Mouse (Mus musculus) spleen, embryonic (tissue): Measurements from ENCODE around the gene Mettl7a1.
"Not testable (repeated sequence)": the region's sequence is repeated elsewhere in the genome, so short reads cannot be mapped to it uniquely, and the experiment has no call there.

Source experiments
- CTCF ChIA-PET: fragments of 350-600 bp; sonication (Branson Sonifier 250); formaldehyde crosslinking; loops from one replicate; lab custom pipeline; 2022; lab: Charles Lee

The Mettl7a1 gene

DNA sequence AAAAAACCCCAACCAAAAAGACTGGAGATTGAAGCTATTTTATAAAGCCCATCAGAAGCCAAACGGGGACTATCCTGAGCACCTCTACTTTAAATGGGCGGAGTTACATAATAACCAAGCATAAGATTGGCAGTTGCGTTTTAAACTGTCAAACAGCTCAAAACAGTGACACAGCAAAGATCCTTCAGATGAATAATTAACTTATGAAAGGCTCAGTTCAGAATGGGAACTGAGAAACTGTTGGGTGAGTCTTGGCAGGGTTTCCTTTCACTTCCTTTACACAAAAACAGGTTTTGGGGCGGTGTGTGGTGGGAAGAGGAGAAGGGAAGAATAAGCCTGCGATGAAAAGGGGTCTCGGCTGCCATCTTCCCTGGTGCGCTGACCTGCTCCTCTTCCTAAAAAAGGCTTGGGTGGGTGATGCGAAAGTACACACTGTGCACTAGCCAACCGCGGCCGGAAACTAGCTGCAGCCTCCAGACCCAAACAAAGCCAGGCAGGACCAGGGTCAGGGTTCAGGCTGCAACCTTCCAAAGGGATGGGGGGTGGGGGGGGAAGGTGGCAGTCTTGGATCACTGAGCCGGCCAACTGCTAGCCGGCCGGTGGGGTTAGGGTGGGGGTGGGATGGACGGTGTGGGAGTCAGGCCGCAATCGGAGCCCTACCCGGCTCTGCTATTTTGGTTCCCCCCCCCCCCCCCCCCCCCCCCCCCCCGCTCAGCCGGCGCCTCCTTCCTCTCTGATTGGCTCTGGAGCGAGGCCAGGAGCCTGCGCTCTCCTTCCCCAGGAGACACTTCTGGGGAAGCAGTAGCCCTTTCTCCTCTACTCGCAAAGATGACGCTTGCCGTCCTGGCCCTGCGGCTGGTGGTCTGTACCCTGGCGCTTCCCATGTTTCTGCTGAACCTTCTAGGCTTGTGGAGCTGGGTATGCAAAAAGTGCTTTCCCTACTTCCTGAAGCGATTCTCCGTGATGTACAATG, at the start of gene Mettl7a1:
Gene Mettl7a1, plus strand, starts transcription at position 122 of the 973 bp plus-strand sequence.
- CTCF ChIA-PET = no interaction called here

DNA sequence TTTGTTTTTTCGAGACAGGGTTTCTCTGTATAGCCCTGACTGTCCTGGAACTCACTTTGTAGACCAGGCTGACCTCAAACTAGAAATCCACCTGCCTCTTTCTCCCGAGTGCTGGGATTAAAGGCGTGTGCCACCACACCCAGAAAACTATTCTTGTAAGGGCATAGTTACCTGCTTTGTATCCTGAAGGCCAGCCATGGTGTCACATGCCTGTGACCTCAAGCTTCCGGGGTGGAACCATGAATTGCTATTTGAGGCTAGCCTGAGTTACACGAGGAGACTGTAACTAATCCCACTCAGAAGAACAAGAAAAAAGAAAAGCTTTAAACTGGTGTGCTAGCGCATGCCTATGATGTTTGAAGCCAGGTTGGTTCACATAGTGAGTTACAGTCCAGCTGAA, 47.6 kb upstream of the Mettl7a1 start:
- CTCF ChIA-PET = no interaction called here

DNA sequence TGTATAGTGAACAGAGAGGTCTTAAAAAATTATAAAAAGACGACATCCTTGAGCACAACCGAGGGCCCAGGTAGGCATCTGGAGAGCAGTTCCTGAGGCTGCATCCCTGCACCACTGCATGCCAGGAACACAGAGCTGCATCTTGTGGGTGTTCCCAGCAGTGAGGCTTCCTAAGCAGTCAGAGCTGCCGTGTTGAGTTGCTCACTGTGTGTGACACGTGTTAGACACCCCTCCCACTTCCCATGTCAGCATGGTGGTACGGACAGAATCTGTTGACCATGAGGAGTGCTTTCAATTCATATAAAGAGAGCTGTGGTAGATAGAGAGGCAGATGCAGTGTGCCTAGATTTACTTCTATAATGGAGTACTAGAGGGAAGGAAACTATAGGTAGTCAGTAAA, 46.6 kb upstream of the Mettl7a1 start:
- CTCF ChIA-PET = no interaction called here

DNA sequence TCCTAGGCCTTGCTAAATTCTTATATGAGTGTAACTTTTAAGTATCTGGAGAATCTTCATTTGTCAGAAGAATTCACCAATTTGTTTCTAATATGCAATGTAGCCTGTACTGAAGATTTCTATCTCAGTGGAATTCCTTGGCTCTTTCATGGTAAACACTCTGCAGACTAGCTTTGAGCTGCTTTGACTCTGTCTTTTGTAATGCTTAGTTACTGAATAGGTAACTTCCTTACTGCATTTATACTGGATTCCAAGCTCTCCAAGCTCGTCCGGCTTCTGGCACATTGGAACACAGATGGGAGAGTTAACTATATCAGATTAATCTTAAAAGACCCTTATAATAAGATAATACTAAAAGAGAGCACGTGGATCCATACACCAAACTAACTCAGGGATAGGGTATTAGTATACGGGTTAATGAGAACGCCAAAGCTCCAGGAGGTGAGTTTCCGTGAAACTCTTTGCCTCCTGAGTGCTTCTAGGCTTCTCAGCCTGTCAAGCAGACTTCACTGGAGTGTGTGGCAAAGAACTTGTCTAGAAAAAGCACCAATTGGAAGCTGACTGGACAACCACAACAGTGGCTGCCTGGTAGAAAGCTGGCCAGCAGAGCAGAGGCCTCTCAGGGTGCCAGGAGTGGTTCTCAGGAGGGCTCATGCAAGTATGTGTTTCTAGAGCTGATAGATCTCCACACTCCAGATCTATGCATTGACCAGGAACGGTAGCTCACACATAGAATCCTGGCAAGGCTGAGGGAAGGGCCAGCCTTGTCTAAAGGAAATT, 45.1 kb upstream of the Mettl7a1 start:
- CTCF ChIA-PET = interaction anchor here (0.6 kb wide), 1 partner anchor 15 kb away, joined by 3 read pairs; no protein-coding TSS in a partner anchor

DNA sequence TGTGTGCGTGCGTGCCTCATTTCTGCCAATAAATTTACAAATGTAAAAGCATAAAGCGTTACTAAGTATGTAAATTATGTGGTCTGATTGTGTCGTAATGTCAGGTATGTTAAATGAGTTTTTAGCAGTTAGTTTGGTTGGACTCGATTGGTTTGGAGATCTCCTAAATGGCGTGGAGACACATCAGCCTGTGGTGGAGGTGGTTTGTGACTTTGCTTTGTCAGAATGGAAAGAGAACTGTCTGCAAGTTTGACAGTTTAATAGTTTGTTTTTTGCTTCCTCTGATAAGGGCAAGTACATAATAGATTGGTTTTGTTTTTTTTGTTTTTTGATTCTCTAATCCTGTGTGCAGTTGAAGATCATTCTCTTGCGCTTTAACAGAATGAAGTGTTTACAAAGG, 43.6 kb upstream of the Mettl7a1 start:
- CTCF ChIA-PET = not testable (repeated sequence)

DNA sequence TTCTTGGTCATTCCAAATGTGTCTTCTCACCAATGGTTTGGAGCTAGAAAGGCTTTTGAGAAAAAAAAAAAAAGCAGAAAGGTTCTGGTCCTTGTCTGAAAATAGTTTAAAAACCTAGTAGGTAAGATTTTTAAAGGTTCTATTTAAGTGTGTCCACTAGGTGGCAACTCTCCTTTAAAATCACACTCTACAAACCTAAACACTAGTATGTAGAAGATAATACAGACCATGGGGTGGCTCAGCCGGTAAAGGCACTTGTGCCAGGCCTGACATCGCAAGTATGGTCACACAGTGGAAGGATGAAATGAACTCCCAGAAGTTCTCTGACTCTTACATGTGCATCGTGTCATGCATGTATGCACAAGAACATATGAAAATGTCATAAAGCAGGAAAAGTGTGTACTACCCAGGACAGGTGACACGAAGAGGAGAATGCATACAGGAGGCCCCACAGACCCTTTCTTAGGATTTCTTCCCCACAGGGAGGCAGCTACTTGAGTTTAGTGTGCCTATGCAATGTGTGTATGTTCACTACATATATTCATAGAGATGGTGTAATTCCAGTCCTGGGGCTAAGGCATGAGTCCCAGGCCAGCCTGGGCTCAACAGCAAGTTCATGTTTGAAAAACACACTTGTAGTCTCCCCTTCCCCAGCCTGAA, 40.6 kb upstream of the Mettl7a1 start:
- CTCF ChIA-PET = interaction anchor here (0.7 kb wide), 2 partner anchors 12 to 17 kb away, joined by 3 to 4 read pairs; partner anchors contain the start of gene Tmprss12

DNA sequence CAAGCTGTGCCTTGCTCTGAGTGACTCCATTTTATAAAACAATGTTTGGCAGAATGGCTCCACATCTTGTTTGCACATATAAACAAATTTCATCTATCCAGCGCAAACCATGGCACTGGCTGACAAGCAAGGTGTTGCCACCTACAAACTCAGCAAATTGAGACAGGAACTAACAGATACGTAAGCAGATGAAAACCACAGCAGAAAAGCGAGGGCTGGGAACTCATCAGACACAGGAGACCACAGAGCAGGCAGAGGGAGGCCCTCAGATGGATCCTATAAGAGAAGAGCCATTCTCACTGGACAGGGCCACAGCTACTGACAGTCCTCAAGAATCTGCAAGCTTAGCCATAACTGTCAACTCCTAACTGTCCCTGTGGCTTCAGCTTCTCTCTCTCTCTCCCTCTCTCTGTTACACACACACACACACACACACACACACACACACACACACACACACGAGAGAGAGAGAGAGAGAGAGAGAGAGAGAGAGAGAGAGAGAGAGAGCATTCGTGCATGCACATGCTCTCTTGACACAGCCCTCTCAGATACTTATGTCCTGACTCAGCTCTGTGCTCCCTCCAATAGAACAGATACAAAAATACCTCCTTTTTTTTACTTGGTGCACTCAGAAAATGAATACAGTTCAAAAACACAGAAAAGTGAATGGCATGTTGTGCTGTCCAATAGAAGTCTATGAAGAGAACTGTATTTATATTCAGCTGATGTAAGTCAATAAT, 38.2 kb upstream of the Mettl7a1 start:
- CTCF ChIA-PET = no interaction called here

DNA sequence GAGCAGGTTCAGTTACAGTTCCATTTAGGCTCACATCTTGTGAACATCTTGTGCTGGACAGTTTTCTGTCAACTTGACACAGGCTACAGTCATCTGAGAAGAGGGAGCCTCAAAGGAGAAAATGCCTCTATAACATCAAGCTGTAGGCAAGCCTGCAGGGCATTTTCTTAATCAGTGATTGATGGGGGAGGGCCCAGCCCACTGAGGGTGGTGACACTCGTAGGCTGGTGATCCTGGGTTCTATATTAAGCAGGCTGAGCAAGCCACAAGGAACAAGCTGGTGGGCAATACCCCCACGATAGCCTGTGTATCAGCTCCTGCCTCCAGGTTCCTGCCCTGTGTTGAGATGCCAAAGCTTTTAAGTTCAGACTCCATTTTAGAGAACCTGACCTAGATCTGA, 35.0 kb upstream of the Mettl7a1 start:
- CTCF ChIA-PET = no interaction called here

DNA sequence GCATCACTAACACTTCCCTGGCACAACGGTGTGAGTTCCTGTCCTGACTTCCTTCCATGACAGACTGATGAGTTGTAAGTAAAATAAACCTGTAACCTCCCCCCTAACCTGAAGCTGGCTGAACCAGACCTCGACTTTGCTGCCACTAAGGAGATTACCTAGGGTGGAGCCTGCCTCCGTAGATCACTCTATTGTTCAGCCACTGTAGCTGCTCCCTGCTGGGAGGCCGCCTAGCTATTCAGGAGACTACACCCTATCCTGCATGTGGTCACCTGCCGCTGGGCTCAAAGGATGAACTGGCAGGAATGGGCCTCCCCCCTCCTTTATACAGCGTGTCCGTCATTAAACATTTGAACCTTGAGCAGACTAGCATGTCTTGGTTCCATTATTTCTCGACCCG, 34.2 kb upstream of the Mettl7a1 start:
- CTCF ChIA-PET = no interaction called here

DNA sequence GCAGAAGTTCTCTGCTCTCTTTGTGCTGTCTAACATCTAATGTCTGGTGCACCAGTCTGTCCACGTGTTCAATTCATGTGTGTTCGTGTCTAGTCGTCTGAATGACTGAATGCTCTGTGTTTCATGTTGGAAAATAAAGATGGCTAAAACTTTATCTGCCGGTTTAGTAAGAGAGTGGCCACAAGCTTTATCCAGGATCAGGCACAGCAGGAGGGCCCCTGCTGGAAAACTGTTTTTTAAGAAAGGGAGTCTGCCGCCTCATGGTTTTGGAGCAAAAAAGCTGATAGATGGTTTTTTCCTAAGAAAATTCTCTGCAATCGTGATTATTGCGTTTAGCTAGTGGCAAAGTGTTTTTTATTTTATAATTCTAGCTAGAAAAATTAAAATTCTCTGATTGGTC, 33.3 kb upstream of the Mettl7a1 start:
- CTCF ChIA-PET = not testable (repeated sequence)

DNA sequence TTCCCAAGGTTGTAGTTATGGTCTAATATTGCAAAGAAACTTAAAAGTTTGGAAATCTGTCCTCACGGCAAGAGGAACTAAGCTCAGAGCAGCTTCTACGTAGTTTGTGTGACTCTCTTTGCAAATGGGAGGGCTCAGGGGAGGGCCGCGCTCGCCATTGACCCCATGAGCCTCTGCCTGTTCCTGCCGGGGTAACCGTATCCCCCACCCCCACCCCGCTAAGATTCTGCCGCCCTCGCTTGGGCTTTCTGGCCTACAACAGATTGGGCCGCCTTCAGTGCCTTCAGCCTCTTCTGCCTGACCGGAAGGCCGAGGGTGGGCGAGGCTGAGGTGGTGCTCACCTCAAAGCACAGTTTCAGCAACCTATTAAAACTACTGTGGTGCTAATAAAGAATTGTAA, 32.5 kb upstream of the Mettl7a1 start:
- CTCF ChIA-PET = no interaction called here

DNA sequence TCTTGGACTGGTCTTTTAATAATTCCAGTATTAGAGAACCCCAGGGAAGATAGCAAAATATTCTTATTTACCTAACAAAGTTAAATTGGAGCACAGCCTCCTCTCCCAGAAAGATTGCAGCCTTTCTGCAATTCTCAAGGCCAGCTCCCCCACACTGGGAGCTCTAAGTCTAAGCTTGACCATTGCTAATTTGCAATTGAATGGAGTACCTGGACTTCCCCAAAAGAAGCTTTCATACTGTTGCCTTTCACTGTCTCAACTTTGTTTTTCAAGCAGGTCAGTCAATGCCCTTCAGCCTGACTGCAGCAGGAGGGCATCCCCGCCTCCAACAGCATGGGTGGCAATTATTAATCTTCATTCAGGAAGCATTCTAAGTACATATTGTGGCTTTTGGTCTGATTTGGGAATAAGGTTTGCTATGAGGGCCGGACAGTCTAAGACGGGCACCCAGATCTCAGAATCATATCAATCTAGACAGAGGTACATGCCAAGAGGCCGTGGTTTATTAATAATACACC, 30.1 kb upstream of the Mettl7a1 start:
- CTCF ChIA-PET = not testable (repeated sequence)

DNA sequence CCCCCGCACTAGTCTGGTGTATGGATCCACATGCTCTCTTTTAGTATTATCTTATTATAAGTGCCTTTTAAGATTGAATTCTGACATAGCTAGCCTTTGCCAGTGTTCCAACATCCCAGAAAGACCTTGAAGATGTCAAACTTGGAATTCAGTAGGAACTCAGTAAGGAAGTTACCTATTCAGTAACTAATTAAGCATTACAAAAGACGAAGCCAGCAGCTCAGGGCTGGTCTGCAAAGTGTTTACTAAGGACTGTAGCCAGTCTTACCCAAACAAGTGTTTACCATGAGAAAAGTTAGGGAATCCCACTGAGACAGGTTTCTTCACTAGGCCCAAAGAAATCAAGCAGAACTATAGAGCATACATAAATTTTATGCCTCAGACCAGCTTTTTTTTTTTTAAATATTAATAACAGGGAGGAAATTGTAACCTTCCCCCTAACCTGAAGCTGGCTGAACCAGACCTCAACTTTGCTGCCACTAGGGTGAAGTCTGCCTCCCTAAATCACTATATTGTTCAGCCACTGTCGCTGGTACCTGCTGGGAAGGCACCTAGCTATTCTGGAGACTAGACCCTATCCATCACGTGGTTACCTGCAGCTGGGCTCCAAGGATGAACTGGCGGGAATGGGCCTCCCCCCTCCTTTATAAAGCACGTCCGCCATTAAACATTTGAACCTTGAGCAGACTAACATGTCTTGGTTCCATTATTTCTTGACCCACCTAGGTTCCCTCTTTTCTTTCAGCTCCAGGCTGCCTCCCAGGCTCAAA, 29.0 kb upstream of the Mettl7a1 start:
- CTCF ChIA-PET = no interaction called here

DNA sequence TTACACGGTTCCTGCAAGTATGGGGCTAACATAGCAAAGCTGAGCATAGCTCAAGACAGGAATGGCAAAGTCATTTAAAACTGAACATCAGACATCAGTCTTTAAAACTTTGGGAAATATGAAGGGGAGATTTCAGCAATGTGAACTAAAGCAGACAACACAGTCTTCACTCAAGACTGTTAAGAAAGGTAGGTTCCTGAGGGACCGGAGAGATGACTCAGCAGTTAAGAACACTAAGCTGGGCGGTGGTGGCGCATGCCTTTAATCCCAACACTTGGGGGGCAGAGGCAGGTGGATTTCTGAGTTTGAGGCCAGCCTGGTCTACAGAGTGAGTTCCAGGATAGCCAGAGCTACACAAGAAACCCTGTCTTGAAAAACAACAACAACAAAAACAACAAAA, 27.5 kb upstream of the Mettl7a1 start:
- CTCF ChIA-PET = no interaction called here

DNA sequence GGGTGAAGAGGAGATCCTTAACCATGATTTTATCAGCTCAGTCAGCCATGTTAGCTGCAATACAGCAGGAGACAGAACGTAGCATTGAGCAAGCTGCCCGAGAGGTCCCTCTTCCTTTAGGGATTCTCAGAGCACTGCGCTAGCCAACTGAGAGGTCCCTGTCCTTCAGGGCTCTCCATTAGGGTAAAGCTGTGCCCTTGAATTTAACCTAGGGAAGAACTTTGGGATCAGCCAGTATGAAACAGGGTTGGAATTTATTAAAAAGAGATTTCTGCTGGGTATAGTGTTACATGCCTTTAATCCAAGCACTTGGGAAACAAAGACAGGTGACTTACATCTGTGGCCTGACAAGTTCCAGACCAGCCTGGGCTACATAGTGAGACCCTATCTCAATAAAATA, 26.4 kb upstream of the Mettl7a1 start:
- CTCF ChIA-PET = no interaction called here

DNA sequence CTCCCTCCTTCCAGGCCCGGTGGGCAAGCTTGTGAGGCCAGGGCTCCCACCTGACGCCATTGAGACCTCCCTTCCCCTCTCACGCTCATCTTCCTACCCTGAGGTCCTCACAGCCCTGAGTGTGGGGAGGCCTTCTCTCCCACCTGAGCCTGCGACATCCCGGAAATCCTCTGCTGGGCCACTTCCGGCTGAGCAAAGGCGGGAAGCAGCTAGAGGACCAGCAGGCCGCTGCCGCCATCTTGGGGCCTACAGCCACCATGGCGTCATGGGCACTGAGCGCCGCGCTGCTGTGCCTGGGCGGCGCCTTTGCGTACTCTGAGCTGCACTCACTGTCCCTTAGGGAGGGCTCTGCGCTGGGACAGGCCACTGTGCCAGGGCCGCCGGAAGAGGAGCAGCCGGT, 23.3 kb upstream of the Mettl7a1 start, which contains the start of gene Tmprss12:
Gene Tmprss12, plus strand, starts transcription at position 212 of the 400 bp plus-strand sequence.
- CTCF ChIA-PET = interaction anchor here (0.6 kb wide), 1 partner anchor 18 kb away, joined by 4 read pairs; no protein-coding TSS in a partner anchor

DNA sequence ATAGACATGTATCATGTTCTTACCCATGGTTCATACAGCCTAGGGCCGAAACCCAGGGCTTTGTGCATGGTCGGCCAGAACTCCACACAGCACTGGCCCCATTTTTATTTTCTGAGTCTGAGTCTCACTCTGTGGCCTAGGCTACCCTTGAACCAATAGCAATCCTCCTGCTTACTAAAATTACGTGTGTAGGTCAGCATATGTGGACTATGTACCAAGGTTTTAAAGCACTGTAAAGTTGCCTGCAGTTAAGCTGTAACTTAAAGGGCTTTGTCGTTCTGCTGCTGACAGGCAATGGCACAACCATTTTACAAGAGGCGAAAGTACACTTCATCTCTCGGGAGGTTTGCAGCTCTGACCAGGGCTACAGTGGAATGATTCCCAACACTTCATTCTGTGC, 15.0 kb upstream of the Mettl7a1 start:
- CTCF ChIA-PET = interaction anchor here (0.7 kb wide), 1 partner anchor 1591 kb away, joined by 5 read pairs; no protein-coding TSS in a partner anchor

DNA sequence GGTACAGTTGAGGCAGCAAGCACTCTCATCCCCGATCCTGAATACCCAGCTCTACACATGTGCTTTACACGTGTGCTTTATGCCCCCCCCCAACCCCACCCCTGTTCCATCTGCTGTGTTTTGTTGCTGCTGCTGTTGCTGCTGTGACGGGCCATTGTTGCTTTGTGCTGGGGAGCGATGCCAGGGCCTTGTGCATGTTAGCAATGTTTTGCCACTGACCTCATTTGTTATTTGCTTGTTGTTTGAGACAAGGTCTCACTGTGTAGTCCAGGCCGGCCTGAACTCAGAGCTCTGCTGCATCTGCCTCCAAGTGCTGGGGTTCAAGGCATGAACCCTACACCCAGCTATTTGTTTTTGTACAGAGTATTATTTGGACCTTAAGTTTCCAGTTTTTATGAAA, 13.1 kb upstream of the Mettl7a1 start:
- CTCF ChIA-PET = no interaction called here

DNA sequence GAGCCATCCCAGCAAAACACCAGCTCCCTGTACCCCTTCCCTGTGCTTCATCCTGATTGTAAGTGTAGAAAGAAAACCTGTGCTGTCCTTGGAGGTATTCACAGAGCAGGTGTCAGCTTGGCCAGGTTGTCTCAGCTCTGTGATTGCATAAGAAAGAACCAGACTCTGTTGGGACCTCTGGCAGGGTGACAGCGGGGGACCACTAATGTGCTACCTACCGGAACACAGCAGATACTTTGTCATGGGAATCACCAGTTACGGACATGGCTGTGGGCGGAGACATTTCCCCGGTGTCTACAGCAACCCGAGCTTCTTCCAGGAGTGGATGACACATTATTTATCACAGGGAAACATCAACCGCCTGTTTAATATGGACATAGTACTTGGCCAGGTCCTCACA, 11.6 kb upstream of the Mettl7a1 start:
- CTCF ChIA-PET = no interaction called here

DNA sequence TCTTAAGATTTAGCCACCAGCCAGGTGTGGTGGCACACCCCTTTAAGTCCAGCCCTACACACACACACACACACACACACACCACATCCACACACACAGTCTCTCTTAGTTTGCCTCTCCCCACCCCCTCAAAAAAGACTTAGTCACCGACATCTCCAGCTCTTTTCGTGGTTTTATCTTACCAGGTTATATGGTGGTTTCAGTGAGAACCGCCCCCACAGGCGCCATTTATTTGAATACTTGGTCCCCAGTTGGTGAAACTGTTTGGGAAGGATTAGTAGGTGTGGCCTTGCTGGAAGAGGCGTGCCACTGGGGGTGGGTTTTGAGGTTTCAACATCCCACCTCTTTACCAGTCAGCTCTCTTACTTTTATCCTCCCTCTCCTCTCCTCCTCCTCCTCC, 6.1 kb upstream of the Mettl7a1 start:
- CTCF ChIA-PET = no interaction called here
